Mouse (Mus musculus) G1E-ER4 (cell line): Measurements from ENCODE around the gene Esrrg. TPM values are rescaled to one million over a fixed set of nuclear protein-coding genes. Genes with fewer than 3 reads are reported as not detected.

Source experiments
- GATA1 ChIP-seq: IDR thresholded peaks from one replicate; pipeline ENCODE4 v1.8.0; 2012; ENCODE audit warnings: low read length, inconsistent platforms
- polyA plus RNA-seq: library from polyadenylated mRNA; stranded (reverse); fragments of >175 nt; gene quantifications from 2 replicates; pipeline ENCODE4 v1.2.3, GENCODE M21; 2012

Gene Esrrg
- polyA plus RNA-seq, 1 experiment, result not detected

- TF ChIP-seq GATA1, result no peak
Measured at GRCm38 (mm10) chr1:187939078-187939477, 330.5 kb downstream of the Esrrg start.

- no peak for TF ChIP-seq GATA1
Measured at GRCm38 (mm10) chr1:187951506-187951905, 342.9 kb downstream of the Esrrg start.

DNA sequence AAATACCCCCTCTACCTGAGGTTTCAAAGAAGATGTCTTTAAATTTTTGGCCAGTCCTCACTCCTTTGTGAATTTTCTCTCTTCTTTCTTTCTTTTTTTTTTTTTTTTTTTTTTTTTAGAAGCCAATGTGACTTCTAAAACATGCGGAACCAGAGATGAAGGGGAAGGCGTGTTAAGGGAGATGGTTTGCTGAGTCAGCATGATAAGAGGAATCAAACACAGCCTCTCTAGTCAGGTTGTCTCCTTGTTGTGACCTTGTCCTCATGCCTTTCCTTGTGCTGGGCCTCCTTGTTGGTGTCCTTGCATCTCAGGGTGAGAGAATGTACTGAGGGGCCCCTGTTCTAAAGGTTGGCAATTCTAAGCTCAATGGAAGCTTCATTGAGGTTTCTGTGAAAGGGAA is 348.1 kb downstream of the Esrrg start:
- no peak for TF ChIP-seq GATA1

GRCm38 (mm10) chr1:187959192-187959591 is 350.6 kb downstream of the Esrrg start:
- TF ChIP-seq GATA1, result no peak

DNA sequence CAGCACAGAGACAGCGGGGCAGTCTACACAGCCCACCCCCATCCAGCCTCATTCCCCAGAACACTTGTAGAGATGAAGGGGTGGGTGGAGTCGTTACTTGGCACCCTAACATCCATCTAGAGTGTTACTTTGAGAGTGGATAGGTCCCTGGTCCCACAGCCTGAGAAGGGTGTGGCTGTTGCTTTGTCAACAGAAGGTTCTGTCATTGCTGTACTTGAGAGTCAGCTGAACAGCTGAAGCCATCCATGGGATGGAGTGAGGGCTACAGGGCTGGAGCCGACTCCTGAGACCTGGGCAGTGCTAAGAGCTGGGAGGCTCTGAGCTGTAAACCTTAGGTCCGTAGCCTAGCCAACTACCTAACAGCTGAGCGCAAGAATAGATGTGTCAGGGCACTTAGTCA is 352.9 kb downstream of the Esrrg start:
- no peak for TF ChIP-seq GATA1

GRCm38 (mm10) chr1:187964829-187965760 is 356.5 kb downstream of the Esrrg start:
- TF ChIP-seq GATA1, result no peak

- no peak for TF ChIP-seq GATA1
Measured at GRCm38 (mm10) chr1:187965921-187966320, 357.3 kb downstream of the Esrrg start.

DNA sequence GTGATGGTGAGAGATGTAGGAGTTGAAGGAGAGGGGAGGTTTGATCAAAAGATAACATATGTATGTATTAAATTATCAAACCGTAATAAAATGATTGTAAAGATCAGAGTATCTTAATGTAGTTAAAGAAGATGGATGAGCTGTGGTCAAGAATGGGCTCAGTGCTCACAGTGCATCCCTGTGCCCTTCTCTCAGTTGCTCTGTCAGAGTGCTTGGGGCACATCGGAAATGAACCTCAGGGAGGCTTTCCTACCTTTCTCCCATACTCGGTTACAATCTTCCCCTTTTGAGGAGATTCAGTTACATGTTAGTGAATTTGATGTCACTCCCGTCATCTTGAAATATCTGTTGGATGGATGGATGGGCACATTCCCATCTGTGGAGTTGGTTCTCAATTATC is 359.8 kb downstream of the Esrrg start:
- TF ChIP-seq GATA1, result no peak

- TF ChIP-seq GATA1, result no peak
Measured at GRCm38 (mm10) chr1:187969491-187969890, 360.9 kb downstream of the Esrrg start.

DNA sequence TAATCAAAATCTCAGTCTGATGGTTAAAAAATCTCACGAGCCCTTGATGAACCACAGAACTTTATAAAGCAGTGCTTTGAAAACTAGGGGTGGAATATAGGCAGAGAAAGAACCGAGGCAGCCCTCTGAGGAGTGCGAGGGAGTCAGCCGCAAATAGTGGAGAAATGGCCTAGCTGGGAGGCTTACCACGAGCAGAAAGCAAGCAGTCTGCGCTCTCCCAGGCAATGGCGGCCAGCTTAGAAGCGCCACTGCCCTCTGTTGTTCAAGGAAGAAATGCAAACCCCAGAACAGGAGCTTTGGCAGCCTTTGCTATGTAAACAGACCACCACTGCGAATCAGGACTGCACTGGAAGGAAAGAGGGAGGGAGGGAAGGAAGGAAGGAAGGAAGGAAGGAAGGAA is 365.8 kb downstream of the Esrrg start:
- TF ChIP-seq GATA1, result no peak

GRCm38 (mm10) chr1:187975465-187976352 is 367.1 kb downstream of the Esrrg start:
- no peak for TF ChIP-seq GATA1

- no peak for TF ChIP-seq GATA1
Measured at GRCm38 (mm10) chr1:187976353-187976730, 367.8 kb downstream of the Esrrg start.

- no peak for TF ChIP-seq GATA1
Measured at GRCm38 (mm10) chr1:187981028-187981427, 372.4 kb downstream of the Esrrg start.

DNA sequence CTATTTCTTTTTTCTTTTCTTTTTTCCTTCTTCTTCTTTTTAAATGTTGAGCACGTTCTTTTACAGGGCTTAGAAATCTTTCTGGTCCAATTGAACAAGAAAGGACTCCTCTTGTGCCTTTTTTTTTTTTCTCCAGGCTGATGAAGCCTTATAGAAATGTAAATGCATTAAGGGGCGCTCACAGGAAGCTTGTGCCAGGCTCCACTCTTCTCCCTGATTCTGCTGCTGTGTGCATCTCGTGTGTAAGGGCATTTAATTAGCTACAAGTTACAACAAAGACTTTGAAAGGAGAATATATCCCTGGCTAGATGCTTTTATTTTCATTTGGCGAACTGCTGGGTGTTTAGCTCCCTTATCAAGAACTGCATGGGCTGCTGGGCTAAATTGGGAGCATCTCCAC is 374.6 kb downstream of the Esrrg start:
- TF ChIP-seq GATA1, result no peak

GRCm38 (mm10) chr1:187990161-187990560 is 381.6 kb downstream of the Esrrg start:
- no peak for TF ChIP-seq GATA1
